Mouse (Mus musculus): Measurements from ENCODE around the gene Mettl7a1.
"Not testable (repeated sequence)": the region's sequence is repeated elsewhere in the genome, so short reads cannot be mapped to it uniquely, and the experiment has no call there.

Gene Mettl7a1

GRCm38 (mm10) chr15:100300499-100300898 is 3.4 kb upstream of the Mettl7a1 start:
- in situ Hi-C loops (cut with MboI, MseI) = no loop called here

- in situ Hi-C loops (cut with MboI, MseI) = no loop called here
Observed at GRCm38 (mm10) chr15:100301556-100301955, 2.4 kb upstream of the Mettl7a1 start.

DNA sequence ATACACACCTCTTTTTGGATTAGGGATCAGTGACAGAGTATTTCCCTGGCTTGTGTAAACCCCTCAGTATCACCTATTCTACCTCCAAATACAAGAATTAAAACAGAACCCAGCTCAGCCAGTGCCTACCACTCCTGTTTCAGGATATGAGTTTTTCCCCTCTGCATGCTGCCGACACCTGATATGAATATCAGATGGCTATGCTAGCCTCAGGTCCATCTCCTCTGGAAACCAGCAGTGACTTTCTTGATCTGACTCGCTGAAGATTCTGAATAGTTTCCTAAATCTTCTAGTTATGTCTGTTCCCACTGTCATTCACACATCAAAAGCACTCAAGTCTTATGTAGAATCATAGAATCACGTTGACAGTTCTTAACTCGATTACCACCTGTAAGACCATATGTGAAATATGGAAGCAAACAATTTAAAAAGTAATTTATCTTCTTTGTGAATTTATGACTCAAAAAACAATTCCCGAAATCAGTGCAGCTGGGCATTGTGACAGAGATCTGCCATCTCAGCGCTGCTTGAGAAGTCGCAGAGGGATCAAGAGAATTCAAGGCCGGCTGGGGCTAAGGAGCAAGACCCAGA is 417 bp upstream of the Mettl7a1 start:
- in situ Hi-C loops (cut with MboI, MseI) = no loop called here

DNA sequence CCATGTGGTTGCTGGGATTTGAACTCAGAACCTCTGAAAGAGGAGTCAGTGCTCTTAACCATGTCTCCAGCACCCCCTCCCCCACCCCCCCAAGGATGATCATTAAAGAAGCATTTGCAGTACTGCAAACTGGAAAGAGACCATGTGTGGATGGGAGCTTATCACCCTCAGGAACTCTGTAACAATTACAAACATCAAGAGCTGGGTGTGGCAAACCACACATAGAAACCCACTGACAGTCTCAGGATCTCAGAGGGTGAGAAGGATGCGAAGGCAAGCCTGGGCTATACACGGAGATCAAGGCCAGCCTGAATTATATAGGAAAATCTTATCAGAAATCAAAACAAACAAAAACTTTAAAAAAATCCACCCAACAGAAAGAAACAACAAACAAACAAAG is 2.3 kb downstream of the Mettl7a1 start:
- in situ Hi-C loops (cut with MboI, MseI) = no loop called here

DNA sequence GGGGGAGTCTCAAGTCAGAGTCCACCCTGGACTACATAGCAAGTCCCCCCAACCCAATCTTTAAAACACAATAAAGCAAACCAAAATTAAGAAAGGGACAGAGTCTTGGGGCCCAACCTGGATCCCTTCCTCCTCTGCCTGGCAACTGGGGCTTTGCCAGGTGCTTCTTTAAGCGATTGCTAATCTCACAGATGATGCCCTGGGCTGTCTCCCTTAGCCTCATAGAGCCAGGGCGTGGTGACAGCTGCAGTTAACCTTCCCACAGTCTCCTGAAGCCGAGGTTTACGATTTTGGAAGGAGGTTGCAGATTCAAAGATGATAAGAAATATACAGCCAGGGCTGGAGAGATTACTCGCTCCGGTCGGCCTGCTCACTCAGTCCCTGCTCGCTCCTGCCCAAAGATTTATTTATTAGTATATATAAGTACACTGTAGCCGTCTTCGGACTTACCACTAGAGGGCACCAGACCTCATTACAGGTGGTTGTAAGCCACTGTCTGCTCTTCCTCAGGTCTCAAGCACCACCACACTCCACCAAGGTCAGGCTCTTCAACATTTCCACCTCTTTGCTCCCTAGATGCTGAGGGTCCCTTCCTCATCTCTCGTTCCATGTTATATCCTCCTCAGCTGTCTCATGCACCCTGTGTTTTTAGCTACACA is 3.6 kb downstream of the Mettl7a1 start:
- in situ Hi-C loops (cut with MboI, MseI) = not testable (repeated sequence)

DNA sequence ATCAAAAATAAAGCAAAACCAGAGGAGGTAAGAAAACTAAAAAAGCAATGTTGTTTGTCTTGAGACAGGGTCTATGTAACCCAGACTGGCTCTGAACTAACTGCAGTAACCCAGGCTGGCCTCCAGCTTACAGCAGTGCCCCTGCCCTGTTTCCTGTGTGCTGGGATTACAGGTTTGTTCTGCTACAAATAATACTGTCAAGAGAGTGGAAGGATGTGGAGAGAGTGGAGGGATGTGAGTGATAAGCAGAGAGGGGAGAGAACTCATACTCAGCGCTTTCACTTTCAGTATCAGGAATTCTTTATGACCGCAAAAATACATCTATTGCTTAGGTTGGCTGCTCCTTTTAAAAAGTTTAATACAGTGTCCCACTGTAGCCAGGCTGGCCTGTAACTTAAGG is 8.4 kb downstream of the Mettl7a1 start:
- in situ Hi-C loops (cut with MboI, MseI) = no loop called here

DNA sequence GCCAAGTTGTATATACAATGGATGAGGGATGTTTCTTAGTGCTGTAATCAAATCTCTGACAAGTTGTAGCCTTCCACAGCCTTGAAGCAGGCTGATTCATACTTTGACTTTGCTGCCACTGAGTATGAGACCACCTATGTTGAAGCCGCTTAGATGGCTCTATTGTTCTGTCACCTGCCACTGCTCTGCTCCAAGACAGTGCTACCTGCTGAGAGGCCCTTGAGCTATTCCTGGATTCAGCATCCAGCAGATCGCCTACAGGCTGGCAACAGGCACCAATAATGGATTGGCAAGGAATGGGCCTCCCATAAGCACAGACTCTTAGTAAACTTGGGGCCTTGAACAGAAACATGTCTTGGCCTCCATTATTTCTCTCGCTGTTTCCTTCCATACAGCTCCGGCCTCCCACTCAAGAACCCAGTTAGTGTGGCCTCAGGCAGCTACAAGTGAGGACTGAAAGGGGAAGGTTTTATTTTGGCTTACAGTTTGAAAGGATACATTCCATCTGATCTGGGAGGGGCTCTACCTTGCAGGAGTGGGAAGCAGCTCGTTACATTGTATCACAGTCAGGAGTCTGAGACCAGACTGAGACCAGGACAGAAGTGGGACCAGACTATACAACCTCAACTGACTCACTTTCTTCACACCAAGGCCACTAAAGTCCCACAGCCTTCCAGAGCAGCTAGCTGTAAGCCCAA is 10.7 kb downstream of the Mettl7a1 start:
- in situ Hi-C loops (cut with MboI, MseI) = no loop called here

- in situ Hi-C loops (cut with MboI, MseI) = not testable (repeated sequence)
Observed at GRCm38 (mm10) chr15:100318014-100318671, 14.2 kb downstream of the Mettl7a1 start.

DNA sequence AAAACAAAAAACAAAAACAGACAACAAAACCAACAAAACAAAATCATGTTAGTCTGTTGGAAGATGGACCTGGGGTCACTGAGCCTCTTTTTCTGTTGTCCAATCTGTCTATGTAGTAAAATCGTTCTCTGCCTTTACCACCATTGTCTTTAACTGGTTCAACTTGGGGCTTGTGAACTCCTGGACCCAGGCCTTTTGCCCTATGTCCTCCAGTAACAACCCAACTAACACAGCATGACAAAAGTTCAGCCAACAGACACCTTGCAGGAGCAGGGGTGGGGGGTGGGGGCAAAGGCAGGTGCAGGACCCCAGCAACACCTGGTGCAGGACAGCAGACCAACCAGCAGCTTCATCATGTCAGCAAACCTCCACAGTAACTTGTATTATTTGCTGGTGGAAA is 15.9 kb downstream of the Mettl7a1 start:
- in situ Hi-C loops (cut with MboI, MseI) = no loop called here

DNA sequence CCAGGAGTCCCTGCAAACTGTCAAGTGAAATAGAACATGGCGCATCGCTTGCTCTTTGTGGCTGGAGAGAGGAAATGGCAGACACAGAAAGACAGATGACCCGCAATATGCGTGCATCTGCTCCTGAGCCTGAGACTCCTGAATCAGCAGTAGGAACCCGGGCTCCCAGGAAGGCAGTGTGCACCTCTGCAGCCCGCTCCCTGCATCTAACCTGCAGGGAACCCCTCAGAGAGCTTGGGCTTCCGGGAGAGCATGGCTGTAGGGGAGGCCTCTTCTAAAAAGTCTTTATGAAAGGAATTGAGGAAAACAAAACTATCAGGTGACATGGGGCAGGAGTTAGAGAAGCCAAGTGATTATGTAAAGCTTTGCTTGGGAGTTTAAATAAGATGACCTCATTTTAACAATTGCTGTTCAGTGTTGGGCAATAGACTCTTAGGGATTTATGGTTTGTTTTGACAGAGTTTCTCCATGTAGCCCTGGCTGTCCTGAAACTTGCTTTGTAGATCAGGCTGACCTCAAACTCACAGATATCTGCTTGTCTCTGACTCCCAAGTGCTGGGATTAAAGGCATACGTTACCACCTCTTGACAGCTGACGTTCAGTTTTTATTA is 16.5 kb downstream of the Mettl7a1 start:
- in situ Hi-C loops (cut with MboI, MseI) = no loop called here

GRCm38 (mm10) chr15:100321134-100321533 is 17.2 kb downstream of the Mettl7a1 start:
- in situ Hi-C loops (cut with MboI, MseI) = no loop called here

DNA sequence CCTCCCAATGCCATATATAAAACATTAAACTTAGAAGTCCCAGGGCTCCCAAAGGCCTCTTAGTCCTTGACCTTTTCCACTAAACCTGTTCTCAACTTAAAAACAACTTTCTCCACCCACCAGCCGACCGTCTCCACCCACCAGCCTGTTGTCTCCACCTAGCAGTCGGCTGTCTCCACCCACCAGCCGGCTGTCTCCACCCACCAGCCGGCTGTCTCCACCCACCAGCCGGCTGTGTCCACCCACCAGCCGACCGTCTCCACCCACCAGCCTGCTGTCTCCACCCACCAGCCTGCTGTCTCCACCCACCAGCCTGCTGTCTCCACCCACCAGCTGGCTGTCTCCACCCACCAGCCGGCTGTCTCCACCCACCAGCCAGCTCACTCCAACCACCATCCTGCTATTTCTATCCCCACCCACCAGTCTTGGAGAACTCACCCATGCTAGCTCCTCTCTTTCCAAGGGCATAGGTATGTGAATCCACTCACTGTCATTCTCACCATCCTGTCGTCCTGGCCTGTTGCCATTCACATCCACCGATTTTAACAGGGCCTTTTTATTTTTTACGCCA is 20.2 kb downstream of the Mettl7a1 start:
- in situ Hi-C loops (cut with MboI, MseI) = no loop called here

DNA sequence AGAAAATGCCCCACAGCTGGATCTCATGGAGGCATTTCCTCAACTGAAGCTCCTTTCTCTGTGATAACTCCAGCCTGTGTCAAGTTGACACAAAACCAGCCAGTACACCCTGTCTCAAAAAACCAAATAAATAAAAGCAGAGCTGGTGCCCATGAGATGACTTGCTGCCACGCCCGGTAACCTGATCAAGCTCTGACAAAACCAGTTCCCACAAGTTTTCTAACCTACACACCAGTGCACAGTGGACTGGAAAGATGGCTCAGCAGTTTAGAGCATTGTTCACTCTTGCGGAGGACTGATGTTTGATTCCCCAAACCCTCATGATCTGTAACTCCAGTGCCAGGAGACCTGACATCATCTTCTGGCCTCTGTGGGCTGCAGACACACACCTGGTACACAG is 21.3 kb downstream of the Mettl7a1 start:
- in situ Hi-C loops (cut with MboI, MseI) = no loop called here

DNA sequence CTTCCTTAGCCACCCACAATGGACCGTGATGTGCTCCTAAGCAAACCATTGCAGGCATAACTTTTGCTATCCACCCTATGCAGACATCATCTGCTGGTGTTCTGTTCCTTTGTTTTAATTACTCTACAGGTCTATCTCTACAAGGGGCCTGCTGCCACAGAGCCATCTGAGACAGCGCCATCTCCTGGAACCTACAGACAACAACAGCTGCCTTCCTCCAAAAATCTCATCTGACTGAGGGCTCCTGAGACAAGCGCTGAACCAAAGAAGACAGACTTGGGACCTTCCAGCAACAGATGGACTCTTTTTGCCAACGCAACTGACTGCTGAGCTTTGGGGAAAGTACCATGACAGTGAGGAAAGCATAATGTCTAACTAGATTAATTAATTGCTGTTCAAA is 24.1 kb downstream of the Mettl7a1 start:
- in situ Hi-C loops (cut with MboI, MseI) = not testable (repeated sequence)

DNA sequence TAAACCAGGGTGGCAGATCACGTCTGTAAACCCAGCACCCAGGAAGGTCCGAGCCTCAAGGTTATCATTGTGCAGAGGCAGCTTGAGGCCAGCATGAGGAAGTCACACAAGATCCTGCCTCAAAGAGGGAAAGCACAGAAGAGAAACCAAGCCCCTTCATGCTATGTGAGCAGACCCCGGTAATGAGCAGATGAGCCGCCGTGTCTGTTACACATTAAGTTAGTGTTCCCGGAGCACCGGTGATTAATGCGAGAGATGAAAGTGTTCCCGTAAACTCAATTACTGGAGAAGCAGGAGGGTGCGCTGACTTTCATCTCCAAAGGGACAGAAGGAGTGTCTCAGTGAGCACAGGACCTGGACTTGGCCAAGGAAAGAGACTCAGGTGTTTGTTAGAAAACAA is 25.4 kb downstream of the Mettl7a1 start:
- in situ Hi-C loops (cut with MboI, MseI) = not testable (repeated sequence)

DNA sequence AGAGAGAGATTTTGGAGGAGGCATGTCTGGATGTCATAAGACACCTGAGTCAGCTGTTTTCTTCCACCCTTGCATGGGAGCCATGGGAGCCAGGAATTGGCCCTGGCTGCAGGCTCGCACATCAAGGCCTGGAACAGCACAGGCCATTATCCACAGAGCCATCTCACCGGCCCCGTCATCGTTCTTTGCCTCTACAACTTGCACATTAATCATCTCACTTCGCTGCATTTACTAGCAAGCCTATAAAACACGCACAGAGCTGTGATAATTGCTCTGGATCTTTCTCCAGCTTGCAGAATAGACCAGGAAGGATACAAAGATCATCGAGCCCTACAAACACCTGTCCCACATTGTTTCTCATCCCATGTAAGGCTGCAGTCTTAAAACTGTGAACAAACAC is 26.8 kb downstream of the Mettl7a1 start:
- in situ Hi-C loops (cut with MboI, MseI) = loop anchor here (5.0 kb wide), 1 partner anchor 47 kb away; no protein-coding TSS in a partner anchor

GRCm38 (mm10) chr15:100332077-100332961 is 28.4 kb downstream of the Mettl7a1 start:
- in situ Hi-C loops (cut with MboI, MseI) = loop anchor here (5.0 kb wide), 1 partner anchor 45 kb away; no protein-coding TSS in a partner anchor

DNA sequence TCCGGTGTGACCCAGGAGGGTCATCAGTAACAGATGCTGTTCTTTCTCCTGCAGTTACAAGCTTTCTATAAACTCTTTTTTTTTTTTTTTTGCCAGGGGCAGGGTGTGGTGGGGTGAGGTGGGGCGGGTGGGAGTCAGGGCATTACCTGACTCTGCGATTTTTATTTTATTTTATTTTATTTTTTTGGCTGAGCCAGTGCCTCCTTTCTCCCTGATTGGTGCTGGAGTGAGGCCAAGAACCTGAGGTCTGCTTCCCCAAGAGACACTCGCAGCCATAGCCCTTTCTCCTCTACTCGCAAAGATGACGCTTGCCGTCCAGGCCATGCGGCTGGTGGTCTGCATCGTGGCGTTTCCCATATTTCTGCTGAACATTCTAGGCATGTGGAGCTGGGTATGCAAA is 30.7 kb downstream of the Mettl7a1 start, which contains the start of gene Mettl7a3:
Mettl7a3 (plus strand) TSS at position 301 of the 400 bp plus-strand sequence.
- in situ Hi-C loops (cut with MboI, MseI) = loop anchor here (5.0 kb wide), 1 partner anchor 43 kb away; no protein-coding TSS in a partner anchor

GRCm38 (mm10) chr15:100337328-100337727 is 33.4 kb downstream of the Mettl7a1 start:
- in situ Hi-C loops (cut with MboI, MseI) = not testable (repeated sequence)

DNA sequence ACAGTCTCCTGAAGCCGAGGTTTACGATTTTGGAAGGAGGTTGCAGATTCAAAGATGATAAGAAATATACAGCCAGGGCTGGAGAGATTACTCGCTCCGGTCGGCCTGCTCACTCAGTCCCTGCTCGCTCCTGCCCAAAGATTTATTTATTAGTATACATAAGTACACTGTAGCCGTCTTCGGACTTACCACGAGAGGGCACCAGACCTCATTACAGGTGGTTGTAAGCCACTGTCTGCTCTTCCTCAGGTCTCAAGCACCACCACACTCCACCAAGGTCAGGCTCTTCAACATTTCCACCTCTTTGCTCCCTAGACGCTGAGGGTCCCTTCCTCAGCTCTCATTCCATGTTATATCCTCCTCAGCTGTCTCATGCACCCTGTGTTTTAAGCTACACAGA is 33.9 kb downstream of the Mettl7a1 start:
- in situ Hi-C loops (cut with MboI, MseI) = not testable (repeated sequence)
